ENCODE assay signal across 25 mouse cellular contexts in the genomic region with DNA sequence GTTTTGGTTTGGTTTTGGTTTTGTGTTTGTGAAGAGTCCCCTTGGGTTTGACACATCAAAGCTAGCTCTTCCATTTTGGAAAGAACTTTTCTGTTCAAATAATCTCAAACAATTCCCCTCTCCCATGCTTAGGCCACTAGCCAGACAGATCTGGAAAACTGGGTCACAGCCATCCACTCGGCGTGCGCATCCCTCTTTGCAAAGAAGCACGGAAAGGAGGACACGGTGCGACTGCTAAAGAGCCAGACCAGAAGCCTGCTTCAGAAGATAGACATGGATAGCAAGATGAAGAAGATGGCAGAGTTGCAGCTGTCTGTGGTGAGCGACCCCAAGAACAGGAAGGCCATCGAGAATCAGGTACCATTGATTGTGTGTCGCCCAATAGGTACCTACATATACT.
"Had no signal": no experiment of that assay in that cellular context is flagged by ENCODE, and none has a peak within 500 bp of the region (broad histone marks: within the 10 kb centered on the region; RNA-seq: fewer than 3 reads in every experiment).

No protein-coding gene starts in this region.

- H3K9me3 ChIP-seq: embryonic facial prominence, embryonic 12.5 days; embryonic facial prominence, embryonic 13.5 days; embryonic facial prominence, embryonic 15.5 days; forebrain, embryonic 10.5 days; forebrain, embryonic 12.5 days; forebrain, embryonic 13.5 days; forebrain, embryonic 15.5 days had no signal

- ATAC-seq: forebrain, embryonic 13.5 days; forebrain, embryonic 14.5 days; forebrain, embryonic 15.5 days; forebrain, embryonic 16.5 days; forebrain, postnatal 0 days had no signal

- H3K9ac ChIP-seq: embryonic facial prominence, embryonic 12.5 days; embryonic facial prominence, embryonic 13.5 days; embryonic facial prominence, embryonic 15.5 days; forebrain, embryonic 12.5 days; forebrain, embryonic 13.5 days; forebrain, embryonic 15.5 days; forebrain, postnatal 0 days had no signal

- H3K27me3 ChIP-seq: embryonic facial prominence, embryonic 12.5 days; embryonic facial prominence, embryonic 13.5 days; embryonic facial prominence, embryonic 15.5 days; forebrain, embryonic 12.5 days; forebrain, embryonic 13.5 days; forebrain, embryonic 15.5 days had no signal

- H3K36me3 ChIP-seq: forebrain, embryonic 10.5 days; forebrain, embryonic 12.5 days had no signal

- H3K4me3 ChIP-seq: embryonic facial prominence, embryonic 10.5 days; embryonic facial prominence, embryonic 12.5 days; embryonic facial prominence, embryonic 13.5 days; embryonic facial prominence, embryonic 15.5 days; erythroblast, embryonic 14.5 days; forebrain, embryonic 10.5 days; forebrain, embryonic 12.5 days; forebrain, embryonic 13.5 days; forebrain, embryonic 15.5 days; gastrocnemius, adult 2 months; heart, adult 2 months had no signal

- H3K4me1 ChIP-seq: embryonic facial prominence, embryonic 12.5 days; forebrain, embryonic 12.5 days; forebrain, embryonic 13.5 days; forebrain, embryonic 15.5 days had no signal

- H3K4me2 ChIP-seq: embryonic facial prominence, embryonic 12.5 days; embryonic facial prominence, embryonic 13.5 days; embryonic facial prominence, embryonic 15.5 days; forebrain, embryonic 12.5 days; forebrain, embryonic 13.5 days; forebrain, embryonic 15.5 days had no signal

- DNase-seq: cerebellum, adult 2 months; cerebellum, adult 8-10 months; cerebellum, adult 9-10 months; cerebellum, adult 9-11 months; cerebellum, postnatal 36 days; embryo, embryonic 11 days; forebrain, postnatal 0 days; gastrocnemius, adult 2 months; gastrocnemius, postnatal 10 days; gastrocnemius, postnatal 14 days; gastrocnemius, postnatal 25 days; gastrocnemius, postnatal 36 days; heart, adult 18-20 months; heart, adult 2 months had no signal

- H3K27ac ChIP-seq: embryonic facial prominence, embryonic 10.5 days; embryonic facial prominence, embryonic 12.5 days; embryonic facial prominence, embryonic 13.5 days; embryonic facial prominence, embryonic 15.5 days; forebrain, embryonic 10.5 days; forebrain, embryonic 12.5 days; forebrain, embryonic 13.5 days; forebrain, embryonic 15.5 days; gastrocnemius, adult 2 months; heart, adult 2 months had no signal
